Mouse (Mus musculus) cerebellum, adult 8-10 months (tissue): Measurements from ENCODE around the gene Lmx1b.

Experiments
- DNase-seq: peaks from one replicate; pipeline ENCODE4 v3.0.0; 2022

The Lmx1b gene

DNA sequence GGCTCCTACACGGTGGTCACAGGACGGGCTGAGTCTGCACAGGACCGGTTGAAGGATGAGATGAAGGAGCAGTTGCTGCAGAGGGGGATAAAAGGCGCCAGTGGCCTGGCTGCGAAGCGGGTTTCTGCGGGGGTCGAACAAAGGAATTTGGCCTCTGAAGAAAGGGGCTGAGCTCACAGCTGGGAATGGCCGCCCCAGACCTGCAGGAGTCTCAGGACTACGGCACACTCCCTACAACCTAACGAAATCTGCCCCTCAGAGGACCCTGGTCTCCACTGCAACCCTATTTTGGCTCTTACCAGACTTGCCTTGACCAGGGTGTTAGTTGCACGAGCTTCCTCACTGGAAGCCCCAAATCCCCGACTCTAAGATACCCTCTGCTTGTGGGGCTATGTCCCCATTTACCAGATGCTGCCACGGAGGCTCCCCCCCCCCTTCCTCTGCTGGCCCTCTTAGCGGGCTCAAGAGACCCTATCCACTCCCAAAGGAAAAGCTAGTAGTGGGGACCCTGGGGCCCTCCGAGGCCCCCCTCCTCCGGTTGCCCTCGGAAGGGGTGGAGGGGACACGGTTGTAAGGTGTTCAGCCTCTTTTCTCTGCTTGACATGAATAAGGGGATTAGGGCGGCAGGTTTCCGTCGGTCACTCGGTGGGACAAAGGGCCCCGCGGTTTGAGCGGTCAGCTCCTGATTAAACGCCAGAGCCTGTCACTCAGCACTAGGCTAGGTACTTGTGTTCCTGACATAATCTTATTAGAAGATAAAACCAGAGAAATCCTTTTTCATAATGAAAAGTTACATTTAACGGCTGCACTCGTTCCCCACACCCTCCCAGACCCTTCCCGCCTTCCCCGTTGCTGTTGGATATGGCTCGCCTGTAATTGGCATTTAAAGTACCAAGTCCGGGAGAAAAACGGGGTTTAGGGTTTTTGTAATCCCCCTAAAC lies 10.0 kb downstream of the Lmx1b start:
- DNase-seq, result no peak

DNA sequence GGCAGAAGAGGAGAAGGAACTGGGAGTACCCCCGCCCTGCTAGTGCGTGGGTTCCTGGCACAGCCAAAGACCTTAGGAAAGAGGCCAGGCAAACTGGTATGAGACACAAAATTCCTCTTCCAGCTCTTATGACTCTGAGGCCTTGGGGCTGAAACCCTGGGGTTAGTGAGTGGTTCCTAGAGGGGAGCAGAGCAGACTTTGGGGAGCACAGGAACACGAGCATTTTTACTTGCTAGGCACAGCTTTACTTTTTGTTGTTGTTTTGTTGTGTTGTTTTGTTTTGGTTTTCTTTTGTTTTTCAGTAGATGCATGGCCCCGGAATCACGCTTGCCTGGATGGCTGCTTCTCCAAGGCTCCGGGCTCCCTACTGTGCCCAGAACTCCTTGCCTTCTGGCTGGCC lies 10.7 kb downstream of the Lmx1b start:
- DNase-seq, result no peak

DNA sequence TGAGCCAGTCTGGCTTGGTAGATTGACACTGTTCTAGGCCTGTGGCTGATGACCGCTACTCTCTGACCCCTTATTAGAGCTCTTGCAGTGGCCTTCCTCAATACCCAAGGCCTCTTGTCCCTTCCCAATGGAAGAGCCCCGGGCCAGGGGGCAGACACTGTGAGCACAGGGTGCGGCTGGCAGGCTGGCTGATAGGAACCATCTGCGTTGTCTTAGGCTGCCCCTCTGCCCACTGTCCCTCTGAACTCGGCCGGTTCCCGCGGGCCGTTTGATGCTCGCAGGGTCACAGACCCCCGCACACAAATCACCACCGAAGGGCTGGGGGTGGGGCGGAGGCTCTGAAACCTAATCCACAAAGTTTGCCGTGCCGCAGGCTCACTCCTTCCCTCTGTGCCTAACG lies 11.5 kb downstream of the Lmx1b start:
- no peak for DNase-seq

DNA sequence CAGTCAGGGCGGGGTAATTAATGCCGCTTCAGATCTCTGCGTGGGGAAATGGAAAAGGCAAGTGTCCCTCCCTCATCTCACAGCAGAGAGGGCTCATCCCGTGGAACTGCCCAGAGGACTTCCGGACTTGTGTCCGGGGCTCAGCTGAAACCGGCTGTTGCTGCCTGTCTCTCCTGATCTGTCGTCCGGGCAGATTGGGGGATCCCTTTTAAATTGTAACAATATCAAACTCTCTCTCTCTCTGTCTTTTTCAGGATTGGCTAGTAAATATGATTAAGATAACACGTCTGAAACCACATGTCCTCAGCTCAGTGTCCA lies 13.3 kb downstream of the Lmx1b start:
- DNase-seq, result no peak

DNA sequence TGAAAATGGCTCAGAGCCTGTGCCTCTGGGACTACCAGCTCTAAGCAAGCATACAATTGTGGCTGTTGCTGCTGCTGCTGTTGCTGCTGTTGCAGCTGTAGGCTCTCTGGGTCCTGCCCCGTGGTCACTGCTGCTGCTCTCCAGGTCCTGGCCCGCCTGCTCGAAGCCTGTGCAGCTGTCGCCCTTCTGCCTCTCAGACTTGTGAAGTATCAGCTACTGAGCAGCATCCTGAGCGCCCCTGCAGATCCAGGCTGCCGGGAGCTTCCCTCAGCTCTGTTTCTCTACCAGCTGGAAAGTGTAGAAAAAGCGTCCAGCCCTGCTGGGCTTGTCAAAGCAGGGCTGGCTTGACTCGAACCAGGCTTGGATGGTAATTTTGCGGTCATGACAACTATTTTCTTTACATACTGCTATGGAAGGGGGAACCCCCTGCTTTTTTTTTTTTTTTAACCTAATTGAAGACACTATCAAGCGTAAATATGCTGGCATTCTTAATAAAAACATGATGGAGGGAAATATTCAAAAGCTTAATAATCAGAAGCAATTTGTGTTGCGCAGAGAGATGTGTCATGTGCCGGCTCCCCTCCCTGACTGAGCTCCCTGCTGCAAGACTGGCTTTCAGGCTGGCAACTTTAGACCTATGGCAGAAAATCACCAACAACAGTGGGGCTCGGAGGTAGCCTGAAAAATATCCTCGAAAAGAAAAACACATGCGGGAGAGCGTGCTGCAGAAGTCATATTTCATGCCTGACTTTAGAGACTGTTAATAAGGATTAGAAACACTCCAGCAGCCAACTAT lies 13.9 kb downstream of the Lmx1b start:
- DNase-seq, result no peak

DNA sequence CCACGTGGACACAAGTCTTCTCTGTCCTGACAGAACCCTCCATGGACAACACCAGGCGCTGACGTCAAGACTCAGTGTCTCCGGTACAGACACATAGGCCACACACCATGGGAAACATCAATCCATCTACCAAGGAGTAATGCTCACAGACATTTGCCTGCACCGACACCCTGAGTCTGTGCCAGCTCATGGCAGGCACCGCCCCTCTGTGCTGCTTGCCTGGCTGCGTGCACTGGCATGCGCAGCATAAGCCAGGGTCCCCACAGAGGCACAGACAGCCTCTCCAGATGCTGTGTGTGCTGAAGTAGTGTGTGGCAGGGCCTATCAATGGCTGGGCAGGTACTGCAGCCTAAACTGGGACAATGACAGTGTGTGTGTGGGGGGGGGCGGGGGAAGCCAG lies 22.6 kb downstream of the Lmx1b start:
- no peak for DNase-seq

DNA sequence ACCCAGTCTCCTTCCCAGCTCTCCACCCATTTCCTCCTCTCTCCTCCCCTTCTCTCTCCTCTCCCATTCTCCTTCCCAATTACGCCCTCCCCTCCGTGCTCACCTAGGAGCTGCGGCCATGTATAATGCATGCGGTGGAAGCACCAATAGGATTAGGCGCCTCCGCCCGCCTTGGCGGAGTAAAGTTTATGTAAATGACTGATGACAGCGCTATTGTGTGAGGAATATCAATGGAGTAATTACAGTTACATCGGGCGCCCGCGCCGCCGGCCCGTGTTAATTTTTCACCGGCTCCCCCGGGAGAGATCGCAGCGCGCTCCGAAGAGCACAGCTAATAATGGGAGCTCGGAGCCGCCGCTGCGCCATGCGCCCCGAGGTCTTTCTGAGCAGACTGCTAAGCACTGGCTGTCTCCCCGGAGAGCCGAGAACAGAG lies 23.9 kb downstream of the Lmx1b start:
- DNase-seq, result peak; percentile 28

DNA sequence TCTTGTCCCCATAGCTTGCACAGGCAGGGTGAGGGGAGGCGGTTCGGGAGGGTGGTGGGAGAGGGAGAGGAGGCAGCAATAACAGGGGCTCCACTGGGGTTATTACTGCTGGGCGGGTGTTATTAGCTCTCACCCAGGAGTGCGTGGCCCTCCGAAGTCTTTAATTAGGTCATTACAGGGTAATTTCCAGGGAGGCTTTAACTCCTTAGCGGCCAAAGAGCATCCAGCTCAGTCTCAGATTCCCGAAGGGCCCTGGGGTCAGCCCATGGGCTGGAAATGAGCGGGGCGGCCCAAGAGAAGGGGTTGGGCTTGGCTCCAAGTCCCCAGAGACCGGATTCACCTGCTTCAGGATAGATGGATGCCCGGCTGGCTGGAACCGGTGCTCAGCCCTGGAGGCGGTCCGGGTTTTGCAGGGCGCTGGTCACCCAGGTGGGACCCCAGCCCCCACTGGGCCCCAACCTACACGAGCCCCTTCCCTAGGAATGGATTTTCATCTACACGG lies 24.4 kb downstream of the Lmx1b start:
- no peak for DNase-seq

DNA sequence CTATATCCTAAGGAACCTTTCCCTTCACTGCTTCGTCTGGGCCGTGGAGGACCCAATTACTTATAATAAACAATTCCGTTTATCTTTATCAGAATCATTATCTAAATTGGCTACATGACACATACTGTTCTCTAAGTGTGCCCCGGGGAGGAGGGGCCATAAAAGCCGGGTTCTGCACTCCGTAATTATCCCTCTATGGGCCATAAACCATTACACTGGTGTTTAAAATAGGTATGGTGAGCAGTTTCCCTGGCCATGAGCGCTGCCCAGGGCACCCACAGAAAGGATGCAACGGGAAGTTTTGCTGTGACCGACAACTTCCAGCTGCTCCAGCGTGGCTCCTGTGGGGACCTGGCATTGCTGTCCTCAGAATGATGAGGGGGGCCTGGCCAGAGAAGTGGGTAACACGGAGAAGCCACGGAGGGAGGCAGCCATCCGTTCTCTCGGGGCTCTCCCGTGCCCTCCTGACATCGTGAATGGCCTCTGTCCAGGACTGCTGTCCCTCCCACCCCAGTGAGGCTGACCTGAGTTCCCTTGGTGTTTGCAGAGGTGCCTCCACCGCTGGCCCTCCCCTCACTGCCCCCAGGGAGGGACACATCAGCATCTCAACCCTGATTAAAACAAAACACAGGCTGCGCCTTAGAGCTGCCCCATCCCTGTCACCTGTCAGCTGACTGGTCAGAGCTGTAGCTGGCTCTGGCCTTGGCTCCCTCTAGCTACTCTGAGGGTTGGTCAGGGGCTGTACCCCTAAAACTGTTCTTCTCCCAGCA lies 34.6 kb downstream of the Lmx1b start:
- no peak for DNase-seq

DNA sequence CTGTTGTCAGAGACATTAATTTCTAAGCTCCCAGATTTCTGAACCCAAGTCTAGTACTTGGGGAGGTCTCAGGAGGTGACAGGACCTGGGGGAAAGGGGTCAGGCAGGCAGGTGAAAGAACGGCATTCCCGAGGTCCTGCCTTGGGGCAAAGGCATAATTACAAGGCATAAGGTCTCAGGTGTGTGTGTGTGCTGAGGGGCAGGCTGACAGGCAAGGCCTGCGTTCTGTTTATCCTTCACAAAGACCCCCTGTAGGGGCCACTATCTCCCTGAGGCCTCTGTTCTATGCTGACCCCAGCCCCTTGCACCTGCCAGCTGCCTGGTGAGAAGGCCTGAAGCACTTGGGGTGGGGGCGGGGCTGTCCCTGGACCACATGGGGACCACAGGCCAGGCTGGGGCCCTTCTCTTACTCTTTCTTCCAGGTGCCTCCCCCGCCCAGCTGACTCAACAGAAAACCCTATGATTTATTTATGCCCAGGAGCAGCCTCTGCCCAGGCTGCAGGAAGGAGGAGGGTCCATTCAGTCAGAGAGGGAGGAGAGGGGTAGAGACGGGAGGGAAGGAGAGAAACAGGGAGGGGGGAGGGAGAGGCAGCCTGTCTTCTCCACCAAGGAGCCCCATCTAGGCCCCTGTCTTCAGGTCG lies 35.3 kb downstream of the Lmx1b start:
- DNase-seq, result no peak

DNA sequence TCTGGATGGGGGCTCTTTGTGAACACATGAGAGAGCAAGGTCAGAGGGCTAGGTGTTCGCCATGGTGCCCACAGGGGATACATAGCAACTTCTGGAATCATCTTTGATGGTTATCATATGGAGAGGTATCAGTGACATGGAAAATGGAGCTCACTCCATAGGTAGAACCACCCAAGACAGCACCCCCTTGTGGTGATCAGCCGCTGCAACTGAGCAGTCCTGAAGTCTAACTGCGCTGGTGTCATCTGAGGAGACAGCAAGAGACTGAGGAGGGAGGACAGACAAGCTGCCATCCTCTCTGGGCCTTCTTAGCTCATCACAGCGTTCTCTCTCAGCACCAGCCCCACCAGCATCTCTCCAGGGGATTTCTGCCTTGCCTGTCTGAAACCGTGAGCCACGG lies 39.8 kb downstream of the Lmx1b start:
- no peak for DNase-seq

DNA sequence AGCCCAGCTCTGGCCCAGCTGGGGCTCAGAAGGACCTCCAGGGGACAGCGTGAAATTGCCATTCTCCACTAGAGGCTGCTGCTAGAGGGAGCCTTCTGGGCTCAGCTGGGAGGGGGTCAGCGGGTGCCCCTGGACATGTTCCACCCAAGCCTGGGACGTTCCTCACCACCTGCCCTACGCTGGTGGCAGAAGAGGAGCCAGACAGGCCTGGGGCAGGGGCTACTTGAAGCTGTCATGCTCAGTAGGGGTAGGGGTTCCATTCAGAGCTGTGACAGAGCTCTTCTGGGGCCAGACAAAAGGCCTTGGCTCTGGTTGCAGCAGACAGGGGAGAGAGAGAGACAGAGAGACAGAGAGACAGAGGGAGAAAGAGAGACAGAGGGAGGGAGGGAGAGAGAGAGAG lies 42.9 kb downstream of the Lmx1b start:
- no peak for DNase-seq

DNA sequence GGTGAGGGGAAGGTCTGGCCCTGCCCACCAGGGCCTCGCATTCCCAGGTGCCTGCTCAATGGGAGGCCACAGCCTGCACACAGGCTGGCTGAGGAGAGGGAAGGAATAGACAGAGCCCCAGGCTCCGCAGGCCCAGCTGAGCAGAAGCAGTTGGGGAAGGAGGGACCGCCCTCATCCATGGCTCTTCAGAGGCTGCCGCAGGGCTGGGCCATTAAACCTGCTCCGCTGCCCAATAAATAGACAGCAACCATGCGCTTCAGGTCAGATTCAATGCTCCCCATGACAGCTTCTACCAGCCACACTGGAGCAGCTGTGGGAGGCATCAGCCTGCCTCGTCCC lies 45.3 kb downstream of the Lmx1b start:
- no peak for DNase-seq

DNA sequence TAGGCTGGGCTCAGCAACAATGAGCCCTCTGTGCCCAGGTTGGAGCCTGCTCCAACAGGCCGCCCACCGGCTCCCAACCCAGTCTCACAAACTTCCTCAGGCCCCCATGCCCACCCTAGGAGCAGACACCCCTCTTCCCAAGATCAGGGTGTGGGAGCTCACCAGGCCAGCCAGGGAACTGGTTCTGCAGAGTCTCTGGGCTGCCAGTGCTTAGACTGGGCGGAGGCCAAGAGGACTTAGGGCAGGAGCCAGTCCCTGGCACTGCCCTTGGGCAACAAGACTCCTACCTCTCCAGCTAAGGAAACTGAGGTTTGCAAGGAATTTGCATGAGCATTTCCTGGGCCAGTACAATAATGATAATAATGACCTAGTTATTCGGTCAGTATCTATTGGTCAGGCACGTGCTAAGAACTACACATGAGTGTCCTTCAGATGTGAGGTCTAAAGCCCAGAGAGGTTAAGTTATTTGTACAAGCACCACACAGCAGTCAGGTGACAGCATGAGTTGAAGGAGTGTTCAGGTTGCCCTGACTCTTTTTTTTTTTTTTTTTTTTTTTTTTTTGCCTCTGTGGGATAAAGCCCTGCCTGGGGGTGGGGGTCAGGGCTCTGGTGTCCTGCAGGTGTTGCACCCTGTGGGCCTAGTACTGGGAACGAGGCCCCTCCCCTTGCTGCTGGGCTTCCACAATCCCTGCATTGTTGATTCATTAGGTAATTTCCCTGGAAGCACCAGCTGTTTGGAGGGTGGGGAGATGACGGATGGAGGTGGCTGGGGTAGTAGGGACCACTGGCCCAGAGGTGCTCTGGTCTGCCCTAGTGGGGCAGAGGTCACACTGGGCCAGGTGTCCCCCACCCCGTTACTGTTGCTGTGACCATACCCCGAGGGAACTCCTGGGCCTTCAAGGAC lies 45.9 kb downstream of the Lmx1b start:
- no peak for DNase-seq

DNA sequence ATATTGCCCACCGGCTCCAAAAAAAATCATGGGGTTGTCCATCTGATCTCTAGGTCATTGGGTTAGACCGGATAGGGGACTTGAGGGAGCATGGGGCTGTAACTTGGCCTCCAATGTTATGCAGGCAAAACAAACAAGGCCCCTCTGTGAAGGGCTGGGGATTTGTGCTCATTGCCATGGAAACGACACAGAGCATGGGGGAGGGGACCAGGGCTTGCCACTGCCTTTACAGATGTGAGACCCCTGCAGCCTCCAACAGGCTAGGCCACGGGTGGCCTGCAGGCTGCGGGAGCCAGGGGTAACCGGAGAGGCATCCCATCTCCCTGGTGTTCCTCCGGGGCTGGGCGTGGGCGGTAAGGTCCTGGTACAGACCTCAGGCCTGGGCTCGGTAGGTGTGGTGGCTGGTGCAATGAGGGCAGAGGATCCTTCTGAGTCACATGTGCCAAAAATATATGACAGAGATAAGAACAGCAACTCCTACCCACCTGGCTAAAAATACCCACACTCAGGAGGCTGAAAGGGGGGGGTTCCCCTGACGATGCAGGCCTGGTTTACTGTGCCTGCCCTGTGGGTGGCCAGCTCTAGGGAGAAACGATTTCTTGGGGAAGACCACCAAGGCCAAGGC lies 47.3 kb downstream of the Lmx1b start:
- no peak for DNase-seq

DNA sequence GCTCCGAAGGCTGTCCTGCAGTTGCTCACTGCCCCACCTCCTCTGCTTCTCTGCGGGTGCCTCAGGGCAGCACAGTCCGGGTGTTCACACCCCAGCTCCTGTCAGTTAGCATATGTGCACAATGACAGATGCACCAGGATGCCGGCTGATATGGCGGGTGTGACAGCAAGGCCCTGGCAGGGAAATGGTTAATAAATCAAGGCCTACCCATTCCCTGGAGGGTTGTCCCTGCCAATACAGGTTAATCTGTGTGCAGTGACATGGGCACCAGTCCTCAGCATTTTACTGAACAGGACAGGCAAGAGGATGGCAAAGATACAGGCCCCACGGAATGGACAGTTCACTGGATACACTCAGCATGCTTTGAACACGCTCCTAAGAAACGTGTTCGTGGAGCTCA lies 51.0 kb downstream of the Lmx1b start:
- DNase-seq, result no peak

DNA sequence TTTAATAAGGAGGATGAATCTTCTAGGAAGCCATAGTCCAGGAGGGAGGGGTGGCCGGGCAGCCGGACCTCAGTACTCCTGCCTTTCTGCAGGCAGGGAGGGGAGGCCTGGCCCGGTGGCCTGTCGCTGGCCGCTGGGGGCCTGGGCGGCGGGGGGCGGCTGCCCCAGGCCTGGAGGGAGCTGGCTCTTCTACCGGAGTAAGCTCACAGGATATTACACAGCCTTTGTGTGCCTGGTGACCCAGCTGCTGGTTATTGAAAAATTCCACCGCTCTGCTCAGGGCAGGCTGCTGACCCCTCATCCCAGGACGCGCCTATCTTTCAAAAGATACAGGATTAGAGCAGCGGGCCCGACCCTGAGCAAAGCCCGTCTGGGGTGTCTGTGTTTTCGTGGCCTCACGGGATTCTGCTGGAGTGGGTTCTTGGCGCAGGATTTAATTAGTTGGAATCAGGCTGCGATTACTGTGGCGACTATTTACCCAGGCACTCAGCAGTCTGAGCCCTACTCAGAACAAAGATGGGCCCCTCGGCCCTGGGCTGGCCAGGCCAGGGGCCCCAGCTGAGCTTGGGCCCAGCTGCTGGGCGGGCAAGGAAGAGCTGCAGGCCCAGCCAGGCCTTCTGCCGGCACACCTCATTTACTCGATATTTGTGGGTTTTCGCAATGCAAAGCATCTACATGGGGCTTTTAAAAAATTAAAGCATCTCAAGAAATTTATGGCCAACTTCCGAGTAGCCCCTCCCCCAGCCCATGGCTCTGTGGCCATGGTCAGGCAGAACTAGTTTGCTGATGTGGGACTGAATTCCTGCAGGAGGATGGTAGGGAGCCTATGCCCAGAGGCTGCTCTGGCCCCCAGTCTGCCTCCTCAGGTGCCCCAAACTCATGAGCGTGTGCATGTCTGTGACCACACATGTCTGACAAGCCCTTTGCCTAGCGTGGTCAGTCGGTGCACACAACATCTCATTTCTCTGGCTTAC lies 55.1 kb downstream of the Lmx1b start:
- no peak for DNase-seq

DNA sequence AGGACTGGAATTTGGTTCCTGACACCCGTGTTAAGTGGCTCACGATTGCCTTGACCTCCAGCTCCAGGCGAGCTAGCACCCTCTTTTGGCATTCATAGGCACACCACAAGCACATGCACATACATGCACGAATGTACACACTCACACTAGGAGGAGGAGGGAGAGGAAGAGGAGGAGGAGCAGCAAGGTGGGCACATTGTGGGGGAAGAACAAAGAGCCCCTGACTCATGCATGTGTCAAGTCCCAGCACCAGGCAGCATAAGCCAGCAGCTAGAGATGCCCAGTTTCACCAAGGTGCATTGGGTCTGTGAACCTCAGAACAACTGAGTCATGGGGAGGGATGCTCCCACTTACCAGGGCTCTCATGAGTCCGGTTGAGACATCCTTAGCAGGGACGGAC lies 56.5 kb downstream of the Lmx1b start:
- no peak for DNase-seq

DNA sequence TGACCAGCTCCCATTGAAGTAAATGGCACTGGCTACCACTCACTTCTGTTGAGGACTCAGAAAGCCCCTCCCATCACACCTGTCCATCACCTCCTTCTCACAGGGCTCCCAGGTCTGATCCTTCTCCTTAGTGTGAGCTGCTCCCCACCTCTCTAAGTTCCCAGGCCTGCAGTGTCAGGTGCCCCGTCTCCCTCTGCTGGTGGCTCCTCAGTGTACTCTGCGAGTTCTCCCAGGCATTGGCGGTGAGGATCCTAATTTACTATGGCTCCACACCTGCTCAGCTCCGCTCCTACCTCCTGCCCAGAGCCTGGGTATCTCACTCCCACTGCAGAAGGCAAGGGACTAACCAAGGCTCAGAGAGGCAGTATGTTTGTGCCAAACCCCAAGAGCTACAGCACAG lies 57.0 kb downstream of the Lmx1b start:
- no peak for DNase-seq

DNA sequence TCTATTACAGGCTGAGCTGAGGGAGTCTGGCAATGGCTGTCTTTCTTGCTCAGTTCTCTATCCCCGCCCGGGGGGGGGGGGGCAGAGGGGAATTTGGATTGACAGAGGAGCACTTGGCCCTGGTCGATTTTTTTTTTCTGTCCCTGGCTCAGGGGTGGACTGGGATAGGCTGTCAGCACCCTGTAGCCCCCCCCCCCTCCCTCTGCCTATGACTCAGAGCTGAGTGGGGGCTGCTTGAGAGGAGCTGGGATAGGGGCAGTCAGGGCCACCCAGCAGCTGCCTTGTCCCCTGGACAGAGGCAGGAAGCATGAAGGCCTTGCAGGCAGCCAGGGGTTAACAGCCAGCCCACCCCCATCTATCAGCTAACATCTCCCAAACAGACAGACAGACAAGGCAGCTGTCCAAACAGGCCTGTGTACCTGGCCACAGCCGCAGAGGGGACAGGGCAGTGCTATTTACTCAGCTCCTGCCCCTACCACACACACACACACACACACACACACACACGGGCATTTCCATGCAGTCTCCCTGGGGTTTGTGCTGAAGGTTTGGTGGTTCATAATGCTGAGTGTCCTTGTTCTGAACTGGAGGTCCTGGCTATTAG lies 57.8 kb downstream of the Lmx1b start:
- no peak for DNase-seq
